Mouse (Mus musculus) midbrain, embryonic 11.5 days (tissue): ENCODE data around the gene Jag1. TPM values are rescaled to one million over a fixed set of nuclear protein-coding genes. Genes with fewer than 3 reads are reported as not detected.

Experiments used
- ATAC-seq: fragments of 200-750 bp; cut with Nextera tagmentation; 2 replicates; pipeline ENCODE4 v1.8.0; 2017; ENCODE audit warnings: moderate TSS enrichment, moderate library complexity; ENCODE audit not compliant: low FRiP score
- DNase-seq: peaks from one replicate; pipeline ENCODE4 v3.0.0; 2015; ENCODE audit warnings: low spot score; ENCODE audit errors: missing footprints
- H3K27ac ChIP-seq: fragments of 300-500 bp; sonication (generic); 2 replicates; pipeline ENCODE4 v1.5.1; 2014; ENCODE audit warnings: low read depth, low read length
- H3K27me3 ChIP-seq: fragments of 300-500 bp; sonication (generic); 2 replicates; pipeline ENCODE4 v1.6.1; 2014; ENCODE audit warnings: mild to moderate bottlenecking, low read length, moderate library complexity, mixed read lengths; ENCODE audit not compliant: control insufficient read depth, insufficient read depth
- H3K36me3 ChIP-seq: fragments of 300-500 bp; sonication (generic); 2 replicates; pipeline ENCODE4 v1.6.1; 2014; ENCODE audit warnings: mild to moderate bottlenecking, low read length, moderate library complexity, mixed read lengths; ENCODE audit not compliant: control insufficient read depth, insufficient read depth
- H3K4me1 ChIP-seq: fragments of 300-500 bp; sonication (generic); 2 replicates; pipeline ENCODE4 v1.6.1; 2014; ENCODE audit warnings: low read length; ENCODE audit not compliant: control insufficient read depth, insufficient read depth
- H3K4me2 ChIP-seq: fragments of 300-500 bp; sonication (generic); 2 replicates; pipeline ENCODE4 v1.6.1; 2014; ENCODE audit warnings: mild to moderate bottlenecking, moderate library complexity
- H3K4me3 ChIP-seq: fragments of 300-500 bp; sonication (generic); 2 replicates; pipeline ENCODE4 v1.5.1; 2014; ENCODE audit warnings: low read depth, low read length
- H3K9ac ChIP-seq: fragments of 300-500 bp; sonication (generic); 2 replicates; pipeline ENCODE4 v1.6.1; 2014; ENCODE audit warnings: low read length
- H3K9me3 ChIP-seq: fragments of 300-500 bp; sonication (generic); 2 replicates; pipeline ENCODE4 v1.6.1; 2016; ENCODE audit warnings: low read length; ENCODE audit not compliant: control insufficient read depth
- WGBS: fragments of 180-500 bp; shearing (Covaris S2); extraction: QIAGEN DNeasy Blood & Tissue Kit; methylation state at CpG from one replicate; pipeline ENCODE4 v1.1.7; 2014; 5-methylcytosine and 5-hydroxymethylcytosine counted together
- polyA plus RNA-seq: library from polyadenylated mRNA; unstranded; fragments of >200 nt; fragmentation: Nextera tagmentation; extraction: Ambion mirVana; gene quantifications from 2 replicates; pipeline ENCODE4 v1.2.1, GENCODE M21; 2014

Gene Jag1
- polyA plus RNA-seq, 1 experiment from 2014 or later: 35.4 TPM

- Histone ChIP-seq H3K4me2 (0 out of 2 replicates have a peak overlapping the region, but pooled peaks have one; percentile 9), H3K9ac (no peak overlapping the region), H3K27ac (peak overlapping the region; percentile 32), H3K9me3 (no peaks in the 10 kb centered on the region), H3K4me1 (peaks cover 59% of the 10 kb centered on the region), H3K27me3 (no peaks in the 10 kb centered on the region), H3K36me3 (peaks cover 28% of the 10 kb centered on the region), H3K4me3 (no peak overlapping the region)
- 30% methylated on average over 10 of the region's 10 CpGs for WGBS
- DNase-seq (no peak), ATAC-seq (peak; percentile 41; the same call in 1 of the 2 replicates)
Observed at GRCm38 (mm10) chr2:137092523-137093297, 23.7 kb downstream of the Jag1 start.

- Histone ChIP-seq H3K4me3 (no peak overlapping the region), H3K27ac (peak overlapping the region; percentile 14; the same call in 1 of the 2 replicates), H3K4me1 (peaks cover 54% of the 10 kb centered on the region)
Observed at GRCm38 (mm10) chr2:137091766-137092522, 24.5 kb downstream of the Jag1 start.

GRCm38 (mm10) chr2:137087705-137088104 is 28.7 kb downstream of the Jag1 start:
- WGBS: 81% methylated on average over 6 of the region's 6 CpGs
- Histone ChIP-seq H3K9me3 (no peaks in the 10 kb centered on the region), H3K9ac (no peak overlapping the region), H3K4me3 (no peak overlapping the region), H3K27me3 (no peaks in the 10 kb centered on the region), H3K4me2 (no peak overlapping the region), H3K36me3 (peaks cover 46% of the 10 kb centered on the region), H3K4me1 (peaks cover 19% of the 10 kb centered on the region), H3K27ac (no peak overlapping the region)
- DNase-seq: no peak
- no peak for ATAC-seq

More at GRCm38 (mm10) chr2:137091766-137092522, 24.5 kb downstream of the Jag1 start:
- Histone ChIP-seq H3K9ac (no peak overlapping the region), H3K9me3 (no peaks in the 10 kb centered on the region), H3K36me3 (peaks cover 28% of the 10 kb centered on the region), H3K27me3 (no peaks in the 10 kb centered on the region), H3K4me2 (0 out of 2 replicates have a peak overlapping the region, but pooled peaks have one; percentile 9)
- ATAC-seq (no peak), DNase-seq (peak; percentile 90)
- 58% methylated on average over 11 of the region's 11 CpGs for WGBS

GRCm38 (mm10) chr2:137086621-137087395 is 29.6 kb downstream of the Jag1 start:
- ATAC-seq: peak; percentile 26; the same call in 1 of the 2 replicates
- H3K9ac ChIP-seq: no peak overlapping the region
- peaks cover 47% of the 10 kb centered on the region for H3K36me3 ChIP-seq

GRCm38 (mm10) chr2:137085257-137085656 is 31.2 kb downstream of the Jag1 start:
- 82% methylated on average over 8 of the region's 8 CpGs for WGBS
- Histone ChIP-seq H3K27ac (no peak overlapping the region), H3K4me1 (peaks cover 6% of the 10 kb centered on the region), H3K4me3 (no peak overlapping the region), H3K9me3 (no peaks in the 10 kb centered on the region), H3K9ac (no peak overlapping the region), H3K27me3 (no peaks in the 10 kb centered on the region), H3K36me3 (peaks cover 39% of the 10 kb centered on the region), H3K4me2 (no peak overlapping the region)
- DNase-seq: no peak
- ATAC-seq: no peak

More at GRCm38 (mm10) chr2:137086621-137087395, 29.6 kb downstream of the Jag1 start:
- Histone ChIP-seq H3K27ac (no peak overlapping the region), H3K9me3 (no peaks in the 10 kb centered on the region), H3K4me3 (no peak overlapping the region), H3K4me2 (no peak overlapping the region), H3K27me3 (no peaks in the 10 kb centered on the region), H3K4me1 (peaks cover 10% of the 10 kb centered on the region)
- DNase-seq: no peak
- 63% methylated on average over 14 of the region's 14 CpGs for WGBS

- Histone ChIP-seq H3K27ac (no peak overlapping the region), H3K9ac (no peak overlapping the region), H3K4me3 (no peak overlapping the region), H3K36me3 (peaks cover 31% of the 10 kb centered on the region), H3K27me3 (no peaks in the 10 kb centered on the region), H3K4me2 (no peak overlapping the region), H3K4me1 (peaks cover 10% of the 10 kb centered on the region), H3K9me3 (no peaks in the 10 kb centered on the region)
- no peak for ATAC-seq
- no peak for DNase-seq
- 86% methylated on average over 24 of the region's 24 CpGs for WGBS
Observed at GRCm38 (mm10) chr2:137082896-137083620, 33.4 kb downstream of the Jag1 start.

- 86% methylated on average over 7 of the region's 7 CpGs for WGBS
- Histone ChIP-seq H3K27ac (no peak overlapping the region; the same call in 1 of the 2 replicates), H3K4me3 (no peak overlapping the region), H3K4me2 (no peak overlapping the region), H3K27me3 (no peaks in the 10 kb centered on the region), H3K9me3 (no peaks in the 10 kb centered on the region), H3K9ac (no peak overlapping the region), H3K4me1 (peaks cover 4% of the 10 kb centered on the region; the same call in 1 of the 2 replicates), H3K36me3 (peaks cover 25% of the 10 kb centered on the region)
- DNase-seq: no peak
- ATAC-seq: no peak
Observed at GRCm38 (mm10) chr2:137081001-137081400, 35.4 kb downstream of the Jag1 start.

- H3K27me3 ChIP-seq: no peaks in the 10 kb centered on the region
- no peak overlapping the region for H3K4me3 ChIP-seq
- no peak overlapping the region; the same call in 1 of the 2 replicates for H3K27ac ChIP-seq
- no peak overlapping the region for H3K4me2 ChIP-seq
- DNase-seq (peak; percentile 47), ATAC-seq (0 out of 2 replicates have a peak, but pooled peaks have one; percentile 6)
- peaks cover 4% of the 10 kb centered on the region; the same call in 1 of the 2 replicates for H3K4me1 ChIP-seq
- 81% methylated on average over 6 of the region's 6 CpGs for WGBS
- H3K36me3 ChIP-seq: peaks cover 21% of the 10 kb centered on the region
- no peak overlapping the region for H3K9ac ChIP-seq
- no peaks in the 10 kb centered on the region for H3K9me3 ChIP-seq
Observed at GRCm38 (mm10) chr2:137080468-137080867, 36.0 kb downstream of the Jag1 start.
